Mouse (Mus musculus) adrenal gland, postnatal 14 days (tissue): Measurements from ENCODE around the gene Aprt. TPM values are rescaled to one million over a fixed set of nuclear protein-coding genes. Genes with fewer than 3 reads are reported as not detected.

Source experiments
- DNase-seq: peaks from one replicate; pipeline ENCODE4 v3.0.0; 2021; ENCODE audit warnings: mixed read lengths
- total RNA-seq: library from RNA; stranded (reverse); gene quantifications from 2 replicates; pipeline ENCODE4 v1.2.3, GENCODE M21; 2021

Aprt gene
- total RNA-seq, 1 experiment from 2014 or later, result 71.3 TPM

- DNase-seq, result no peak
These were observed 12.1 kb downstream of the Aprt start for GRCm38 (mm10) chr8:122564363-122565352.

- DNase-seq, result no peak
These were observed 15.5 kb downstream of the Aprt start for GRCm38 (mm10) chr8:122561199-122561598.

GRCm38 (mm10) chr8:122558671-122559349, 17.9 kb downstream of the Aprt start:
- no peak for DNase-seq

GRCm38 (mm10) chr8:122557248-122558038, 19.3 kb downstream of the Aprt start:
- DNase-seq, result no peak

GRCm38 (mm10) chr8:122556030-122557009, 20.4 kb downstream of the Aprt start:
- DNase-seq, result peak; percentile 81

GRCm38 (mm10) chr8:122554786-122555185, 21.9 kb downstream of the Aprt start:
- no peak for DNase-seq

- peak; percentile 96 for DNase-seq
These were observed 25.3 kb downstream of the Aprt start, which contains the start of gene Piezo1 for GRCm38 (mm10) chr8:122551265-122552051. Gene Piezo1 (minus strand): TSS chr8:122551329.

- no peak for DNase-seq
These were observed 25.8 kb downstream of the Aprt start for GRCm38 (mm10) chr8:122550995-122551264.

- peak; percentile 77 for DNase-seq
These were observed 26.3 kb downstream of the Aprt start for GRCm38 (mm10) chr8:122550234-122550994.

GRCm38 (mm10) chr8:122548891-122549439, 27.7 kb downstream of the Aprt start:
- DNase-seq, result no peak

- DNase-seq, result no peak
These were observed 28.4 kb downstream of the Aprt start for GRCm38 (mm10) chr8:122548331-122548730.

- peak; percentile 47 for DNase-seq
These were observed 28.9 kb downstream of the Aprt start for GRCm38 (mm10) chr8:122547815-122548214.

- DNase-seq, result peak; percentile 75
These were observed 29.8 kb downstream of the Aprt start for GRCm38 (mm10) chr8:122546811-122547453.

GRCm38 (mm10) chr8:122546066-122546755, 30.5 kb downstream of the Aprt start:
- DNase-seq, result no peak

GRCm38 (mm10) chr8:122544138-122544537, 32.6 kb downstream of the Aprt start:
- no peak for DNase-seq

GRCm38 (mm10) chr8:122538310-122539076, 38.2 kb downstream of the Aprt start:
- DNase-seq, result no peak

GRCm38 (mm10) chr8:122537812-122538211, 38.9 kb downstream of the Aprt start:
- no peak for DNase-seq
